Mouse (Mus musculus): ENCODE data around the gene Frem1.

GRCm38 (mm10) chr4:83040780-83041179, 11.4 kb downstream of the Frem1 start:
- TF ChIP-seq CTCF (IDR thresholded peaks at IDR 0.05) (no peak), EP300 (IDR thresholded peaks at IDR 0.05) (no peak)

Measured in lung, postnatal 0 days (tissue).